Mouse (Mus musculus): Measurements from ENCODE around the gene Dip2b. TPM values are rescaled to one million over a fixed set of nuclear protein-coding genes. Genes with fewer than 3 reads are reported as not detected.

Dip2b gene
- polyA plus RNA-seq, 1 experiment from 2014 or later = 5.0 TPM

DNA sequence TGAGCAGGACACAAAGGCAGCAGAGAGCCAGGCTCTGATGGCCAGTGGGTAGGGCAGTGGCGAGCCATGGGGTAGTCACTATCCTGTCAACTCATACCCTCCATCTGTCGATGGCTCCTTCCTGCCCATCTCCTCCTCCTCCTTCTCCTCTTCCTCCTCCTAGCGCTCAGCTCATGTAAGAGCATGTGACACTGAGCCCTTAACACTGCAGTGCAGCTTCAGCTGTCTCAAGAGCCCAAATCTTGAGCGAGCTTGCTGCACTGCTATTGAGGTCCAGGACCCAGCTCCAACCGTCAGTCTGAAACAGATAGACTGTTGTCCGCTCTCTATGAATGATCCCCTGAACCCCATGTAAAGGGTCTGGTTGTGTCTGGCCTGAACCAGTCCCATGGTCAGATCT lies 141.2 kb downstream of the Dip2b start:
- Histone ChIP-seq H3K4me2 (replicated peaks; ENCODE audit: low read depth) (no peak overlapping the region), H3K36me3 (ENCODE audit: control insufficient read depth, insufficient read depth) (peaks cover 61% of the 10 kb centered on the region), H3K9ac (ENCODE audit: low read depth, low read length) (no peak overlapping the region), H3K27me3 (replicated peaks; ENCODE audit: control insufficient read depth, insufficient read depth, low read length) (no peaks in the 10 kb centered on the region), H3K27ac (ENCODE audit: low read depth, low read length) (no peak overlapping the region), H3K9me3 (ENCODE audit: control insufficient read depth) (no peaks in the 10 kb centered on the region), H3K4me1 (replicated peaks; ENCODE audit: control insufficient read depth, insufficient read depth, low read length) (0 out of 2 replicates have a peak, but pooled peaks cover 3% of the 10 kb centered on the region), H3K4me3 (ENCODE audit: low read depth, low read length) (no peak overlapping the region)
- WGBS = 92% methylated on average over 6 of the region's 6 CpGs
- no peak for TF ChIP-seq CTCF (IDR thresholded peaks at IDR 0.05; ENCODE audit: low read depth)
- ATAC-seq = no peak

DNA sequence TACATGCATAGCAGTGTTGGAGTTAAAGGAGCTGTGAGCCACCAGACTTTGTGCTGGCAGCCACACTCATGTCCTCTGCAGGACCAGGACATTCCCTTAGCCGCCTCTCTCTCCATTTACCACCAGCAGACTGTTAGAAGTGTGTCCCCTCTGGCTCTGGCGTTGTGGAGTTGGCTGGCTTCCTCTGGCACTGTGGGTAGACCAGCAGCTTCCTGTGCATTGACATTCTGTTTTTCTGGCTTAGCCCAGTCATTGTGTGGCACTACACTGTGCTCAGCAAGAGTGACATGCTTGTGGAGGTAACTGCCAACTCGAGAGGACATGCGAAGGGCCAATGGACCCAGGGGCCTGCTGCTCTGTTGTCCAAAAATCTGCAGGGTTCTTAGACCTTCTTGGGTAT lies 141.8 kb downstream of the Dip2b start:
- ATAC-seq = no peak
- TF ChIP-seq CTCF (IDR thresholded peaks at IDR 0.05; ENCODE audit: low read depth) = no peak
- Histone ChIP-seq H3K4me2 (replicated peaks; ENCODE audit: low read depth) (no peak overlapping the region), H3K27ac (ENCODE audit: low read depth, low read length) (no peak overlapping the region), H3K4me1 (replicated peaks; ENCODE audit: control insufficient read depth, insufficient read depth, low read length) (0 out of 2 replicates have a peak, but pooled peaks cover 3% of the 10 kb centered on the region), H3K27me3 (replicated peaks; ENCODE audit: control insufficient read depth, insufficient read depth, low read length) (no peaks in the 10 kb centered on the region), H3K4me3 (ENCODE audit: low read depth, low read length) (no peak overlapping the region), H3K9me3 (ENCODE audit: control insufficient read depth) (no peaks in the 10 kb centered on the region), H3K9ac (ENCODE audit: low read depth, low read length) (no peak overlapping the region), H3K36me3 (ENCODE audit: control insufficient read depth, insufficient read depth) (peaks cover 61% of the 10 kb centered on the region)
- WGBS = 89% methylated on average over 4 of the region's 4 CpGs

DNA sequence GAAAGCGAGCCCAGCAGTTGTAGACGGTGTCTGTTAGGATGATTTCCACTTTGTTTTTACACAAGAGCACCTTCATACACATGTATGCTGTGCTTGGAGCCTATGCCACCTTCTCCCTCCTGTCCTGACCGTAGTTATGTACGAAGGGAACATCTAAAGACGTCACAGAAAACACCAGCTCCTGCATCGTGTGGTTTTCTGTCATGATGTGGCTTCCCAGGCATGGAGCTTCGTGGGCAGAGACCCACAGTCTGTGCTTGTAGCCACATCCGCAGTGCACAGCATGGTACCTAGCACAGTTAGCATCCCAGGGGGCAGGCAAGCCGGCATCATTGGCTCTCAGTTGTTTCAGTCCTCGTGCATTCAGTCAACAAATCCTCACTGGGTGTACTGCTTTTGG lies 143.4 kb downstream of the Dip2b start:
- ATAC-seq = no peak
- no peak overlapping the region for H3K4me3 ChIP-seq (ENCODE audit: low read depth, low read length)
- WGBS = 87% methylated on average over 10 of the region's 10 CpGs

DNA sequence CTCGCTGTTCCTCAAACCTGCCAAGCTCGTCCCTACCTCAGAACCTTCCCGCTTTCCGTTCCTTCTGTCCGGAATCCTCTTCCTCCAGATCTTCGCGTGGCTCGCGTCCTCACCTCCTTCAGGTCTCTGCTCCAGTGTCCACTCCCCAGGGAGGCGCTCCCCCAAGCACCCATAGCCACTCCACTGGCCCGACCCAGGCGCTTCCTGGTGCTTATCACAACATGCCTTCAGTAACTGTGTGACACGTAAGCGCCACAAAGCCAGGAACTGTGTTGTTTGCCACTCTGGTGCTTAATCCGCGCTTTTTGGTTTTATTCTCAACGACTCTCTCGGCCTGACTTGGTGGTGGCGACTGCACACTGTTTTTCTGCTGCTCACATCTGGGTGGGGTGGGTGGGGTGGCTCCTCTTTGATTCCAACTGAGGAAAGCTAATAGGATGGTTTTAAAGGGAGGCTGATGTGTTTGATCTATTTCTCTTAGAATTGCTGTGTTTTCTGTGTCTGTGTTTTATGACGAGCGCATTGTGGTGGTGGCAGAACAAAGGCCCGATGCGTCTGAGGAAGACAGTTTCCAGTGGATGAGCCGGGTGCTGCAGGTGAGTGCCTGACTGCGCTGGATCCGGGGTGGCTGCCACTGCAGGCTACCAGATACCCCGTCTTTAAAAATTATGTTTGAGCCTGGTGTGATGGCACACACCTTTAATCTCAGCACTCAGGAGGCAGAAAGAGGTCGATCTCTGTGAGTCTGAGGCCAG lies 144.2 kb downstream of the Dip2b start:
- WGBS = 82% methylated on average over 28 of the region's 28 CpGs

More for the DNA sequence above, 143.4 kb downstream of the Dip2b start:
- no peaks in the 10 kb centered on the region for H3K27me3 ChIP-seq (replicated peaks; ENCODE audit: control insufficient read depth, insufficient read depth, low read length)
- H3K4me2 ChIP-seq (replicated peaks; ENCODE audit: low read depth) = no peak overlapping the region
- 0 out of 2 replicates have a peak, but pooled peaks cover 3% of the 10 kb centered on the region for H3K4me1 ChIP-seq (replicated peaks; ENCODE audit: control insufficient read depth, insufficient read depth, low read length)
- H3K9ac ChIP-seq (ENCODE audit: low read depth, low read length) = no peak overlapping the region
- no peaks in the 10 kb centered on the region for H3K9me3 ChIP-seq (ENCODE audit: control insufficient read depth)
- H3K27ac ChIP-seq (ENCODE audit: low read depth, low read length) = peak overlapping the region; percentile 46; the same call in 1 of the 2 replicates
- TF ChIP-seq CTCF (IDR thresholded peaks at IDR 0.05; ENCODE audit: low read depth) = no peak
- peaks cover 68% of the 10 kb centered on the region for H3K36me3 ChIP-seq (ENCODE audit: control insufficient read depth, insufficient read depth)

DNA sequence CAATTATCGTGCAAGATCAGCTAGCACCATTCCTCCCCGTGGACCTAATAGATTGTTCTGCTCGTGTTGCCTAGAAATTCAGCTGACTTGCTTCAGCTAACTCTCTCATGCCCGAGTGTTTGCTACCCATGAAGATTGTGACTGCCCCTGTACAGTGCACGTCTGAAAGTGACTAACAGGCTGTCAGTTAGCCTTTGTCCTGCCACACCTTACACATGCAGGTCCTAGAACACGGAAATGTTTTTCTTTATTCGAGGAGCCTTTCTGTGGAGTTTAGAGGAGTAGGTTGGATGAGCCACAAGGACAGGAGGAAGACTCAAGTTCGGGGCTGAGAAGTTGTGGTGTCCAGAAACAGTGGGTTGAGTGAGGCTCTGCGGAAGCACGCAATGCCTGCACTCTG lies 145.0 kb downstream of the Dip2b start:
- Histone ChIP-seq H3K27me3 (replicated peaks; ENCODE audit: control insufficient read depth, insufficient read depth, low read length) (no peaks in the 10 kb centered on the region), H3K4me3 (ENCODE audit: low read depth, low read length) (no peak overlapping the region), H3K9me3 (ENCODE audit: control insufficient read depth) (no peaks in the 10 kb centered on the region), H3K27ac (ENCODE audit: low read depth, low read length) (peak overlapping the region; percentile 70), H3K36me3 (ENCODE audit: control insufficient read depth, insufficient read depth) (peaks cover 63% of the 10 kb centered on the region), H3K9ac (ENCODE audit: low read depth, low read length) (no peak overlapping the region), H3K4me2 (replicated peaks; ENCODE audit: low read depth) (no peak overlapping the region), H3K4me1 (replicated peaks; ENCODE audit: control insufficient read depth, insufficient read depth, low read length) (0 out of 2 replicates have a peak, but pooled peaks cover 3% of the 10 kb centered on the region)
- peak; percentile 92 for ATAC-seq
- no peak for TF ChIP-seq CTCF (IDR thresholded peaks at IDR 0.05; ENCODE audit: low read depth)
- WGBS = 53% methylated on average over 10 of the region's 10 CpGs

More for the DNA sequence above, 144.2 kb downstream of the Dip2b start:
- Histone ChIP-seq H3K4me2 (replicated peaks; ENCODE audit: low read depth) (no peak overlapping the region), H3K4me1 (replicated peaks; ENCODE audit: control insufficient read depth, insufficient read depth, low read length) (0 out of 2 replicates have a peak, but pooled peaks cover 3% of the 10 kb centered on the region), H3K27me3 (replicated peaks; ENCODE audit: control insufficient read depth, insufficient read depth, low read length) (no peaks in the 10 kb centered on the region), H3K27ac (ENCODE audit: low read depth, low read length) (peak overlapping the region; percentile 70), H3K4me3 (ENCODE audit: low read depth, low read length) (no peak overlapping the region), H3K36me3 (ENCODE audit: control insufficient read depth, insufficient read depth) (peaks cover 70% of the 10 kb centered on the region), H3K9ac (ENCODE audit: low read depth, low read length) (no peak overlapping the region), H3K9me3 (ENCODE audit: control insufficient read depth) (no peaks in the 10 kb centered on the region)
- ATAC-seq = no peak
- TF ChIP-seq CTCF (IDR thresholded peaks at IDR 0.05; ENCODE audit: low read depth) = no peak

DNA sequence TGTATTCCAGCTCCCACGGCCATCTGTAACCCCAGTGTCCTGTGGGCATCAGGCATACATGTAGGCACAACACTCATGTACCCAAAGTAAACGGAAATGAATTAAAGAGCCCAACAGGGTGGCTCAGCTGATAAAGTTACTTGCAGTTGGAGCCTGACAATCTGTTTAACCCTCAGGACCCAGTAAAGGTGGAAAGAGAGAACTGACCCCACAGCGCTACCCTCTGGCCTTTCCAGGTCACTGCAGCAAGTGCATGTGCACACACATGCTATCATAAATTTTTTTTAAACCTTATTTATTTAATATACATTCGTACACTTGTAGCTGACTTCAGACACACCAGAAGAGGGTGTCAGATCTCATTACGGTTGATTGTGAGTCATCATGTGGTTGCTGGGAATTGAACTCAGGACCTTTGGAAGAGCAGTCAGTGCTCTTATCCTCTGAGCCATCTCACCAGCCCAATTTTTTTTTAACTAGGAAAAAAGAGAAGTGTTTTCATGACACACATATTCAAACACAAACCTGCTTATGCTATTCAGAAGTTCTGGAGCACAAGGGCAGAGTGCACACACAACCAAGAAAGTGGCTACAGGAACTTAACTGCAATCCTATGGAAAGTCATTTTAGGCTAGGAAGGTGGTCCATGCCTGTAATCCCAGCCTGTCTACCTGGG lies 146.5 kb downstream of the Dip2b start:
- WGBS = 82% methylated on average over 5 of the region's 5 CpGs
- H3K9me3 ChIP-seq (ENCODE audit: control insufficient read depth) = no peaks in the 10 kb centered on the region
- no peaks in the 10 kb centered on the region for H3K27me3 ChIP-seq (replicated peaks; ENCODE audit: control insufficient read depth, insufficient read depth, low read length)
- H3K4me3 ChIP-seq (ENCODE audit: low read depth, low read length) = no peak overlapping the region
- 0 out of 2 replicates have a peak, but pooled peaks cover 3% of the 10 kb centered on the region for H3K4me1 ChIP-seq (replicated peaks; ENCODE audit: control insufficient read depth, insufficient read depth, low read length)
- no peak overlapping the region for H3K9ac ChIP-seq (ENCODE audit: low read depth, low read length)
- H3K27ac ChIP-seq (ENCODE audit: low read depth, low read length) = peak overlapping the region; percentile 70; the same call in 1 of the 2 replicates
- peaks cover 60% of the 10 kb centered on the region for H3K36me3 ChIP-seq (ENCODE audit: control insufficient read depth, insufficient read depth)
- TF ChIP-seq CTCF (IDR thresholded peaks at IDR 0.05; ENCODE audit: low read depth) = peak; percentile 62
- ATAC-seq = no peak
- no peak overlapping the region for H3K4me2 ChIP-seq (replicated peaks; ENCODE audit: low read depth)

Data from intestine, postnatal 0 days (tissue).